In genomic region chr15:99701999-99702900, GRCm38 (mm10) we compare ENCODE assay signal across 8 mouse cellular contexts. TPM values are rescaled to one million over a fixed set of nuclear protein-coding genes. Genes with fewer than 3 reads are reported as not detected.
DNase-seq lines count a peak whose midpoint lies in the region; ATAC-seq and TF ChIP-seq lines count a peak whose summit lies in the region.

TSS of gene Smarcd1 (plus strand) at chr15:99702129.

- H3K9ac ChIP-seq in embryonic facial prominence, embryonic 13.5 days = peak within 1 kb of the TSS; percentile 96
- H3K9ac ChIP-seq in heart, adult 2 months (ENCODE audit: low read depth, low read length) = peak within 1 kb of the TSS; percentile 86
- peak within 1 kb of the TSS; percentile 96 for H3K9ac ChIP-seq in limb, embryonic 13.5 days
- peak within 1 kb of the TSS; percentile 88 for H3K9ac ChIP-seq in midbrain, embryonic 16.5 days (ENCODE audit: low read depth, low read length)

- TF ChIP-seq CTCF in heart, adult 2 months (IDR thresholded peaks at IDR 0.05) = peak; percentile 92

- peaks cover 16% of the 10 kb centered on the region for H3K27me3 ChIP-seq in embryonic facial prominence, embryonic 13.5 days
- H3K27me3 ChIP-seq in heart, adult 2 months (ENCODE audit: control insufficient read depth, insufficient read depth, low read length) = no peaks in the 10 kb centered on the region
- H3K27me3 ChIP-seq in limb, embryonic 13.5 days = peaks cover 14% of the 10 kb centered on the region
- no peaks in the 10 kb centered on the region for H3K27me3 ChIP-seq in midbrain, embryonic 16.5 days (ENCODE audit: control insufficient read depth, insufficient read depth, low read depth, low read length)

- H3K79me2 ChIP-seq in heart, adult 2 months (replicated peaks; ENCODE audit: control insufficient read depth, insufficient read depth, low read length) = no peaks in the 10 kb centered on the region

- H3K27ac ChIP-seq in embryonic facial prominence, embryonic 13.5 days = peak within 1 kb of the TSS; percentile 96
- peak within 1 kb of the TSS; percentile 99 for H3K27ac ChIP-seq in heart, adult 2 months
- peak within 1 kb of the TSS; percentile 95 for H3K27ac ChIP-seq in limb, embryonic 13.5 days
- peak within 1 kb of the TSS; percentile 93 for H3K27ac ChIP-seq in midbrain, embryonic 16.5 days (ENCODE audit: low read length)

- peak; percentile 52; the same call in 1 of the 2 replicates for TF ChIP-seq EP300 in heart, adult 2 months (IDR thresholded peaks at IDR 0.05; ENCODE audit: insufficient read depth, low read depth, low read length)

- WGBS in embryonic facial prominence, embryonic 13.5 days = under 1% methylated on average over 67 of the region's 71 CpGs
- WGBS in heart, adult 2 months = 1% methylated on average over 68 of the region's 71 CpGs
- under 1% methylated on average over 70 of the region's 71 CpGs for WGBS in limb, embryonic 13.5 days
- under 1% methylated on average over 53 of the region's 71 CpGs for WGBS in midbrain, embryonic 16.5 days

- peak; percentile 95 for ATAC-seq in embryonic facial prominence, embryonic 13.5 days (ENCODE audit: insufficient number of reproducible peaks, insufficient read depth, low FRiP score, low TSS enrichment, low read depth)
- peak; percentile 95 for ATAC-seq in limb, embryonic 13.5 days (ENCODE audit: low FRiP score, low read depth)
- ATAC-seq in midbrain, embryonic 16.5 days = peak; percentile 93

- H3K4me2 ChIP-seq in embryonic facial prominence, embryonic 13.5 days = peak within 1 kb of the TSS; percentile 80
- H3K4me2 ChIP-seq in limb, embryonic 13.5 days (replicated peaks) = peak within 1 kb of the TSS; percentile 82
- peak within 1 kb of the TSS; percentile 99 for H3K4me2 ChIP-seq in midbrain, embryonic 16.5 days (ENCODE audit: low read length)

- peak within 1 kb of the TSS; percentile 80 for H3K4me3 ChIP-seq in embryonic facial prominence, embryonic 13.5 days
- H3K4me3 ChIP-seq in heart, adult 2 months = peak within 1 kb of the TSS; percentile 99
- peak within 1 kb of the TSS; percentile 81 for H3K4me3 ChIP-seq in limb, embryonic 13.5 days
- peak within 1 kb of the TSS; percentile 65 for H3K4me3 ChIP-seq in midbrain, embryonic 16.5 days (ENCODE audit: low read depth, low read length)

- peak; percentile 89 for DNase-seq in 3134 (ENCODE audit: extremely low read depth, insufficient read length, low spot score)
- DNase-seq in adrenal gland, postnatal 36 days = peak; percentile 96
- DNase-seq in heart, adult 2 months = peak; percentile 94 to 97
- peak; percentile 91 to 93 for DNase-seq in kidney, adult 8-10 months
- peak; percentile 97 to 98 for DNase-seq in spleen, postnatal 10 days (ENCODE audit: low spot score in 2 of 2)

- H3K4me1 ChIP-seq in embryonic facial prominence, embryonic 13.5 days = peaks cover 38% of the 10 kb centered on the region
- peaks cover 6% of the 10 kb centered on the region for H3K4me1 ChIP-seq in heart, adult 2 months (ENCODE audit: control insufficient read depth, insufficient read depth, low read length)
- peaks cover 29% of the 10 kb centered on the region for H3K4me1 ChIP-seq in limb, embryonic 13.5 days
- peaks cover 24% of the 10 kb centered on the region for H3K4me1 ChIP-seq in midbrain, embryonic 16.5 days (ENCODE audit: control insufficient read depth, insufficient read depth, low read length)

- intact Hi-C loops in heart, adult 2 months (cut with DNase I) = loop anchor here (2.0 kb wide), 1 partner anchor 23 kb away; the partner anchor contains the start of gene Cox14

- H3K36me3 ChIP-seq in embryonic facial prominence, embryonic 13.5 days = peaks cover 28% of the 10 kb centered on the region
- peaks cover 5% of the 10 kb centered on the region for H3K36me3 ChIP-seq in heart, adult 2 months (ENCODE audit: control insufficient read depth, insufficient read depth, low read length)
- H3K36me3 ChIP-seq in limb, embryonic 13.5 days = peaks cover 34% of the 10 kb centered on the region
- peaks cover 24% of the 10 kb centered on the region for H3K36me3 ChIP-seq in midbrain, embryonic 16.5 days (ENCODE audit: control insufficient read depth, insufficient read depth, low read length)

- no peaks in the 10 kb centered on the region for H3K9me3 ChIP-seq in embryonic facial prominence, embryonic 13.5 days
- H3K9me3 ChIP-seq in limb, embryonic 13.5 days = no peaks in the 10 kb centered on the region
- no peaks in the 10 kb centered on the region for H3K9me3 ChIP-seq in midbrain, embryonic 16.5 days (replicated peaks; ENCODE audit: control insufficient read depth, low read length, poor library complexity, severe bottlenecking)

- peak; percentile 47; the same call in 1 of the 2 replicates for TF ChIP-seq POLR2A in heart, adult 2 months (IDR thresholded peaks at IDR 0.05; ENCODE audit: insufficient read depth, low read depth, low read length)

RNA-seq across cellular contexts. Expression of gene Smarcd1, which starts in this region (rescaled TPM):
- 10 to 100 TPM; 40.8 to 51.2 TPM for total RNA-seq in adrenal gland, postnatal 36 days (2021)
- polyA plus RNA-seq in embryonic facial prominence, embryonic 13.5 days (2015; fragmentation: Nextera tagmentation; extraction: Ambion mirVana) = 55.0 and 73.1 TPM in 2 replicates
- total RNA-seq in heart, adult 2 months (2021) = 10 to 100 TPM; 20.1 to 20.6 TPM
- polyA plus RNA-seq in heart, adult 2 months (2012; rRNA removed) = 39.0 and 58.0 TPM in 2 replicates
- 54.0 and 58.7 TPM in 2 replicates for polyA plus RNA-seq in limb, embryonic 13.5 days (2015; fragmentation: Nextera tagmentation; extraction: Ambion mirVana)
- polyA plus RNA-seq in midbrain, embryonic 16.5 days (2015; fragmentation: Nextera tagmentation; extraction: Ambion mirVana) = 86.0 and 110 TPM in 2 replicates

Comparison
In these comparisons a context has a peak if more than half of its experiments do, and no peak if none do; other contexts are left out.
1. Peak in every context shown above with its lines: DNase-seq, ATAC-seq, H3K4me3 ChIP-seq and H3K27ac ChIP-seq.